Mouse (Mus musculus): ENCODE data around the gene Tmem135. TPM values are rescaled to one million over a fixed set of nuclear protein-coding genes. Genes with fewer than 3 reads are reported as not detected.

The Tmem135 gene
- total and polyA plus RNA-seq, 3 experiments: 7.4 to 33.9 TPM; not detected in 1

DNA sequence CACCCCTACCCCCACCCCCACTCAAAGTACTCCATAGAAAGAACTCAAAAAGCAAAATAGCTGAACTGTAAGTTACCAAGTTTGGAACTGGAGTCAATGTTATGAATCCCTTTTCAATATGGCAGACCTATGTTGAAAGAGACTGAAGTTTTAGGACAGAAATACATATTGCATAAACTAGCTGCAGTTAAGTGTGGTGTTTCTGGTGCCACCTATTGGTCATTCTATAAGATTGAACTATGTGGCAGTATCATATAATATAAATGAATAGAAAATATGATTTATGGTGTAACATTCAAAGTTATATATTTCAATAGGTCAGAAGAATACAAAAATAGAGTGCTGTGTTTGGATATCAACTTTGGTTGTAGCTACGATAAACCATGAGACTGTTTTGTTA lies 11.2 kb downstream of the Tmem135 start:
- Histone ChIP-seq H3K4me3 (ENCODE audit: control insufficient read depth in 1 of 2, insufficient read depth in 1 of 2, low read depth in 2 of 2, low read length in 2 of 2) (no peak overlapping the region), H3K27me3 (ENCODE audit: control insufficient read depth in 1 of 2, insufficient read depth in 2 of 2, low read length in 2 of 2) (peaks cover 0 to 1% of the 10 kb centered on the region in 2 experiments; a peak in 3 of 4 replicates)
- peak; percentile 39 for DNase-seq (ENCODE audit: low read depth, low spot score)

DNA sequence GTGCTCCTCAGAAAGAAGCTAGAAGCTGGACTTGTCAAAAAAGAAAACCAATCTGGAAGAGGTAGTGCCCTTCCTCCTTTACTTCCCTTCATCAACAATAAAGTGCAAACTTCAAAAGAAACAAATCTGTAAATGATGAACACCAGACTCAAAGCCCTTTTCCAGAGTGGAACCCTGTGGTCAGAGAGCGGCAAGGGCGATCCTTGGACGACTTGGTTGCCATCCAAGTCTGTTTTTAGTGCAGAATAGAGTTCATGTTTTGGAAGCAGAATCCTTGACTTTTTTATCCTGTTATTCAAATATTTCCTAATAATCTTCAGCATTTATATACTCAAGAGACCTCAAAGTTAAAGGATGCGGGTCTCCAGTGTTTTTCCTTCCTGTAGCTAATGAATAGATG lies 11.6 kb downstream of the Tmem135 start:
- H3K4me1 ChIP-seq (ENCODE audit: control insufficient read depth in 1 of 2, insufficient read depth in 2 of 2, low read length in 2 of 2): no peaks in the 10 kb centered on the region
- H3K36me3 ChIP-seq (ENCODE audit: control insufficient read depth in 1 of 2, insufficient read depth in 2 of 2, low read length in 2 of 2): no peaks in the 10 kb centered on the region
- H3K9ac ChIP-seq (ENCODE audit: control insufficient read depth, low read depth, low read length, poor library complexity, severe bottlenecking): no peak overlapping the region
- no peak overlapping the region for H3K27ac ChIP-seq (ENCODE audit: control insufficient read depth, low read depth, low read length)
- H3K79me2 ChIP-seq (ENCODE audit: control insufficient read depth, insufficient read depth, low read length, poor library complexity): no peaks in the 10 kb centered on the region
- DNase-seq (ENCODE audit: low read depth, low spot score): no peak
- TF ChIP-seq MEF2A (IDR thresholded peaks at IDR 0.05; ENCODE audit: extremely low read depth, insufficient replicate concordance, low read depth, low read length, poor library complexity, severe bottlenecking): no peak
- TF ChIP-seq MYB (IDR thresholded peaks at IDR 0.05; ENCODE audit: low read depth, low read length): no peak
- no peaks in the 10 kb centered on the region; a peak in 1 of 4 replicates for H3K27me3 ChIP-seq (ENCODE audit: control insufficient read depth in 1 of 2, insufficient read depth in 2 of 2, low read length in 2 of 2)
- no peak overlapping the region for H3K4me3 ChIP-seq (ENCODE audit: control insufficient read depth in 1 of 2, insufficient read depth in 1 of 2, low read depth in 2 of 2, low read length in 2 of 2)
- H3K9me3 ChIP-seq (replicated peaks; ENCODE audit: insufficient read depth, low read length): no peaks in the 10 kb centered on the region

More for the DNA sequence above, 11.2 kb downstream of the Tmem135 start:
- no peaks in the 10 kb centered on the region for H3K79me2 ChIP-seq (ENCODE audit: control insufficient read depth, insufficient read depth, low read length, poor library complexity)
- TF ChIP-seq SMC3 (IDR thresholded peaks at IDR 0.05; ENCODE audit: low read depth, low read length) (peak; percentile 79), ZC3H11A (IDR thresholded peaks at IDR 0.05; ENCODE audit: low read depth, low read length) (0 out of 2 replicates have a peak, but pooled peaks have one; percentile 39), CTCF (IDR thresholded peaks at IDR 0.05 in 2 of 3, conservative IDR thresholded peaks at IDR 0.05 in 1 of 3; ENCODE audit: control insufficient read depth in 1 of 3, insufficient read depth in 1 of 3, low read depth in 2 of 3, low read length in 3 of 3, poor library complexity in 1 of 3, severe bottlenecking in 1 of 3) (peak in 1 of 3 experiments; percentile 61; a peak in 3 of 6 replicates), UBTF (IDR thresholded peaks at IDR 0.05; ENCODE audit: borderline replicate concordance, insufficient read depth, low read depth, low read length) (no peak), ELF1 (IDR thresholded peaks at IDR 0.05; ENCODE audit: low read depth, low read length) (no peak), RAD21 (IDR thresholded peaks at IDR 0.05; ENCODE audit: low read depth, low read length) (peak; percentile 64)
- H3K27ac ChIP-seq (ENCODE audit: control insufficient read depth, low read depth, low read length): no peak overlapping the region
- no peaks in the 10 kb centered on the region for H3K36me3 ChIP-seq (ENCODE audit: control insufficient read depth in 1 of 2, insufficient read depth in 2 of 2, low read length in 2 of 2)
- no peaks in the 10 kb centered on the region for H3K4me1 ChIP-seq (ENCODE audit: control insufficient read depth in 1 of 2, insufficient read depth in 2 of 2, low read length in 2 of 2)
- no peaks in the 10 kb centered on the region for H3K9me3 ChIP-seq (replicated peaks; ENCODE audit: insufficient read depth, low read length)
- no peak overlapping the region for H3K9ac ChIP-seq (ENCODE audit: control insufficient read depth, low read depth, low read length, poor library complexity, severe bottlenecking)

DNA sequence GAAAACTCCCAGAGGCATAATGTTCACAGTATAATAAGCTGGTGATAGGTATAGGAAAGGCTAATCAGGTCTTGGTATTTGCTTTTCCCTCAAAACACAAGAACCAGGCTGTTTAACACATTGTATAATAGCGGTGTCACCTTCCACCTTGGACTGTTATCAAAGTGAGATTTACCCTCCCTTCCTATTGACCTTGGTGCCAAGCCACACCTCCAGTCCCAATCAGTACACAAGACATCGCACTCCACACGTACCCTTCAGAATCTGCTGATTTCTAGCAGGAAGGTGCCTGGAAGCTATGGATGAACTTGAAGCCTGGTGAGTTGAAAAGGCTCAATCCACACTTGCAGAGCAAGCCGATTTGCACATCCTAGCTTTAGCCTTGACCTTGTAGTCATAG lies 12.2 kb downstream of the Tmem135 start:
- no peak overlapping the region for H3K27ac ChIP-seq (ENCODE audit: control insufficient read depth, low read depth, low read length)
- no peak overlapping the region for H3K4me3 ChIP-seq (ENCODE audit: control insufficient read depth in 1 of 2, insufficient read depth in 1 of 2, low read depth in 2 of 2, low read length in 2 of 2)
- no peaks in the 10 kb centered on the region for H3K79me2 ChIP-seq (ENCODE audit: control insufficient read depth, insufficient read depth, low read length, poor library complexity)
- no peaks in the 10 kb centered on the region for H3K9me3 ChIP-seq (replicated peaks; ENCODE audit: insufficient read depth, low read length)
- no peaks in the 10 kb centered on the region for H3K36me3 ChIP-seq (ENCODE audit: control insufficient read depth in 1 of 2, insufficient read depth in 2 of 2, low read length in 2 of 2)
- no peaks in the 10 kb centered on the region for H3K4me1 ChIP-seq (ENCODE audit: control insufficient read depth in 1 of 2, insufficient read depth in 2 of 2, low read length in 2 of 2)
- TF ChIP-seq ETS1 (IDR thresholded peaks at IDR 0.05; ENCODE audit: low read depth, low read length) (no peak), POLR2AphosphoS5 (IDR thresholded peaks at IDR 0.05; ENCODE audit: borderline replicate concordance, low read depth, low read length) (no peak), CTCF (IDR thresholded peaks at IDR 0.05 in 2 of 3, conservative IDR thresholded peaks at IDR 0.05 in 1 of 3; ENCODE audit: control insufficient read depth in 1 of 3, insufficient read depth in 1 of 3, low read depth in 2 of 3, low read length in 3 of 3, poor library complexity in 1 of 3, severe bottlenecking in 1 of 3) (no peak)
- no peaks in the 10 kb centered on the region; a peak in 1 of 4 replicates for H3K27me3 ChIP-seq (ENCODE audit: control insufficient read depth in 1 of 2, insufficient read depth in 2 of 2, low read length in 2 of 2)
- DNase-seq (ENCODE audit: low read depth, low spot score): no peak
- no peak overlapping the region for H3K9ac ChIP-seq (ENCODE audit: control insufficient read depth, low read depth, low read length, poor library complexity, severe bottlenecking)
